Comparison of ENCODE assay signal across 9 mouse cellular contexts in genomic region chr11:95834143-95834667, GRCm38 (mm10). TPM values are rescaled to one million over a fixed set of nuclear protein-coding genes. Genes with fewer than 3 reads are reported as not detected.
DNase-seq lines count a peak whose midpoint lies in the region; ATAC-seq lines count a peak whose summit lies in the region.
"Had no signal": no experiment of that assay in that cellular context is flagged by ENCODE, and none has a peak within 500 bp of the region (broad histone marks: within the 10 kb centered on the region; RNA-seq: fewer than 3 reads in every experiment).

No protein-coding gene starts in this region.

- H3K36me3 ChIP-seq in hindbrain, embryonic 10.5 days: no peaks in the 10 kb centered on the region
- H3K36me3 ChIP-seq in hindbrain, embryonic 14.5 days (replicated peaks; ENCODE audit: control insufficient read depth, insufficient read depth): no peaks in the 10 kb centered on the region
- no peaks in the 10 kb centered on the region for H3K36me3 ChIP-seq in heart, embryonic 15.5 days
- H3K36me3 ChIP-seq: neural tube, embryonic 13.5 days had no signal

- no peak overlapping the region for H3K4me2 ChIP-seq in hindbrain, embryonic 14.5 days (replicated peaks)
- H3K4me2 ChIP-seq in heart, embryonic 15.5 days: peak overlapping the region; percentile 42
- H3K4me2 ChIP-seq: neural tube, embryonic 13.5 days had no signal

- peaks cover 93% of the 10 kb centered on the region for H3K27me3 ChIP-seq in hindbrain, embryonic 10.5 days (ENCODE audit: insufficient read depth, poor library complexity, severe bottlenecking)
- peaks cover 79% of the 10 kb centered on the region for H3K27me3 ChIP-seq in hindbrain, embryonic 14.5 days (ENCODE audit: control insufficient read depth, insufficient read depth, low read length)
- H3K27me3 ChIP-seq in heart, embryonic 15.5 days: peaks cover 52% of the 10 kb centered on the region

- H3K9ac ChIP-seq in hindbrain, embryonic 14.5 days: no peak overlapping the region
- H3K9ac ChIP-seq in heart, embryonic 15.5 days: no peak overlapping the region
- H3K9ac ChIP-seq: neural tube, embryonic 13.5 days had no signal

- H3K9me3 ChIP-seq in hindbrain, embryonic 10.5 days: no peaks in the 10 kb centered on the region
- H3K9me3 ChIP-seq in hindbrain, embryonic 14.5 days (ENCODE audit: control insufficient read depth, low read length): no peaks in the 10 kb centered on the region
- no peaks in the 10 kb centered on the region for H3K9me3 ChIP-seq in heart, embryonic 15.5 days (replicated peaks)
- H3K9me3 ChIP-seq: neural tube, embryonic 13.5 days had no signal

- peak; percentile 30 for DNase-seq in hindbrain, embryonic 10.5 days (ENCODE audit: low spot score)
- DNase-seq in hindbrain, embryonic 14.5 days (ENCODE audit: low spot score): no peak
- peak; percentile 73 for DNase-seq in MEL-GATA-1-ER (ENCODE audit: extremely low read depth, low read depth)
- DNase-seq in liver: peak; percentile 70
- no peak for DNase-seq in urinary bladder, postnatal 10 days (ENCODE audit: low spot score)

- ATAC-seq in hindbrain, embryonic 14.5 days (ENCODE audit: low FRiP score): no peak
- ATAC-seq in heart, embryonic 15.5 days (replicated peaks; ENCODE audit: insufficient number of reproducible peaks, insufficient read depth, low FRiP score, low read depth): 0 out of 2 replicates have a peak, but pooled peaks have one; percentile 16
- ATAC-seq in monocyte, adult 5-6 weeks (replicated peaks; ENCODE audit: insufficient number of reproducible peaks, low FRiP score, low TSS enrichment, poor library complexity, severe bottlenecking): peak; percentile 54
- no peak for ATAC-seq in cerebellum, adult (ENCODE audit: insufficient number of reproducible peaks, low FRiP score, low TSS enrichment)

- H3K4me1 ChIP-seq in hindbrain, embryonic 10.5 days (replicated peaks): peaks cover 74% of the 10 kb centered on the region
- peaks cover 15% of the 10 kb centered on the region; the same call in 1 of the 2 replicates for H3K4me1 ChIP-seq in hindbrain, embryonic 14.5 days (replicated peaks; ENCODE audit: control insufficient read depth, insufficient read depth, low read length)
- H3K4me1 ChIP-seq in heart, embryonic 15.5 days (replicated peaks): peaks cover 76% of the 10 kb centered on the region

- peak overlapping the region; percentile 29; the same call in 1 of the 2 replicates for H3K27ac ChIP-seq in hindbrain, embryonic 10.5 days
- H3K27ac ChIP-seq in hindbrain, embryonic 14.5 days: no peak overlapping the region
- peak overlapping the region; percentile 64; the same call in 1 of the 2 replicates for H3K27ac ChIP-seq in heart, embryonic 15.5 days
- H3K27ac ChIP-seq: neural tube, embryonic 13.5 days had no signal

- H3K4me3 ChIP-seq in hindbrain, embryonic 10.5 days: peak overlapping the region; percentile 30
- H3K4me3 ChIP-seq in hindbrain, embryonic 14.5 days (replicated peaks; ENCODE audit: low read length): no peak overlapping the region
- peak overlapping the region; percentile 13 for H3K4me3 ChIP-seq in heart, embryonic 15.5 days
- H3K4me3 ChIP-seq: neural tube, embryonic 13.5 days had no signal

- WGBS in hindbrain, embryonic 10.5 days: 4% methylated on average over 22 of the region's 22 CpGs
- WGBS in hindbrain, embryonic 14.5 days: 6% methylated on average over 22 of the region's 22 CpGs
- WGBS in heart, embryonic 15.5 days: 11% methylated on average over 22 of the region's 22 CpGs

RNA-seq across cellular contexts. Expression of gene Gngt2, which starts 2.8 kb away (rescaled TPM):
- 7.9 and 8.4 TPM in 2 replicates for polyA plus RNA-seq in hindbrain, embryonic 10.5 days (2016; fragmentation: Nextera tagmentation; extraction: Ambion mirVana)
- polyA plus RNA-seq in hindbrain, embryonic 14.5 days (2014; fragmentation: Nextera tagmentation; extraction: Ambion mirVana): 2.4 and 2.7 TPM in 2 replicates
- polyA plus RNA-seq in heart, embryonic 15.5 days (2015; fragmentation: Nextera tagmentation; extraction: Ambion mirVana): 29.4 and 31.8 TPM in 2 replicates
- total RNA-seq in monocyte, adult 5-6 weeks (2017): 863 to 2,060 TPM (median 1,763 TPM) in 3 replicates

RNA-seq across cellular contexts. Expression of gene Abi3, which starts 8.1 kb away (rescaled TPM):
- 3.5 and 4.4 TPM in 2 replicates for polyA plus RNA-seq in hindbrain, embryonic 10.5 days (2016; fragmentation: Nextera tagmentation; extraction: Ambion mirVana)
- polyA plus RNA-seq in hindbrain, embryonic 14.5 days (2014; fragmentation: Nextera tagmentation; extraction: Ambion mirVana): 1.6 and 1.9 TPM in 2 replicates
- 13.0 and 22.0 TPM in 2 replicates for polyA plus RNA-seq in heart, embryonic 15.5 days (2015; fragmentation: Nextera tagmentation; extraction: Ambion mirVana)
- 160 to 201 TPM (median 188 TPM) in 3 replicates for total RNA-seq in monocyte, adult 5-6 weeks (2017)

RNA-seq across cellular contexts. Expression of gene Phospho1, which starts 9.9 kb away (rescaled TPM):
- 0.42 and 0.86 TPM in 2 replicates for polyA plus RNA-seq in hindbrain, embryonic 10.5 days (2016; fragmentation: Nextera tagmentation; extraction: Ambion mirVana)
- 0.37 and 0.69 TPM in 2 replicates for polyA plus RNA-seq in hindbrain, embryonic 14.5 days (2014; fragmentation: Nextera tagmentation; extraction: Ambion mirVana)
- polyA plus RNA-seq in heart, embryonic 15.5 days (2015; fragmentation: Nextera tagmentation; extraction: Ambion mirVana): 4.5 and 5.3 TPM in 2 replicates
- total RNA-seq in monocyte, adult 5-6 weeks (2017): 2.8 to 3.6 TPM in 2 of 3 replicates, not detected in the other
- polyA plus RNA-seq: neural tube, embryonic 13.5 days had no signal

Comparison
In these comparisons a context has a peak if more than half of its experiments do, and no peak if none do; other contexts are left out.
1. DNase-seq: peak in hindbrain, embryonic 10.5 days (single experiment), MEL-GATA-1-ER (single experiment) and liver (single experiment); none in hindbrain, embryonic 14.5 days (single experiment) and urinary bladder, postnatal 10 days (single experiment).
2. ATAC-seq: peak in heart, embryonic 15.5 days (single experiment) and monocyte, adult 5-6 weeks (single experiment); none in hindbrain, embryonic 14.5 days (single experiment) and cerebellum, adult (single experiment).